Mouse (Mus musculus): ENCODE results near the gene Sept9. TPM values are rescaled to one million over a fixed set of nuclear protein-coding genes. Genes with fewer than 3 reads are reported as not detected.

Gene Sept9
- polyA plus RNA-seq, 1 experiment from 2014 or later = 52.5 TPM

- DNase-seq (ENCODE audit: low spot score) (no peak), ATAC-seq (no peak)
- H3K4me3 ChIP-seq (ENCODE audit: low read depth, low read length) = no peak overlapping the region
- no peak overlapping the region for H3K4me2 ChIP-seq (replicated peaks; ENCODE audit: low read depth, low read length)
- H3K27ac ChIP-seq (ENCODE audit: low read length) = no peak overlapping the region
- H3K4me1 ChIP-seq (ENCODE audit: insufficient read depth, low read depth, low read length) = peaks cover 4% of the 10 kb centered on the region; the same call in 1 of the 2 replicates
- no peaks in the 10 kb centered on the region for H3K27me3 ChIP-seq (replicated peaks; ENCODE audit: insufficient read depth, low read length)
- no peak for TF ChIP-seq EP300 (IDR thresholded peaks at IDR 0.05)
- TF ChIP-seq CTCF (IDR thresholded peaks at IDR 0.05) = no peak
- H3K36me3 ChIP-seq (ENCODE audit: insufficient read depth, low read length) = no peaks in the 10 kb centered on the region
- no peaks in the 10 kb centered on the region for H3K9me3 ChIP-seq (ENCODE audit: low read length)
- no peak overlapping the region for H3K9ac ChIP-seq (replicated peaks; ENCODE audit: low read depth)
- 87% methylated on average over 12 of the region's 12 CpGs for WGBS
These were observed 44.3 kb downstream of the Sept9 start for GRCm38 (mm10) chr11:117243536-117244290.

DNA sequence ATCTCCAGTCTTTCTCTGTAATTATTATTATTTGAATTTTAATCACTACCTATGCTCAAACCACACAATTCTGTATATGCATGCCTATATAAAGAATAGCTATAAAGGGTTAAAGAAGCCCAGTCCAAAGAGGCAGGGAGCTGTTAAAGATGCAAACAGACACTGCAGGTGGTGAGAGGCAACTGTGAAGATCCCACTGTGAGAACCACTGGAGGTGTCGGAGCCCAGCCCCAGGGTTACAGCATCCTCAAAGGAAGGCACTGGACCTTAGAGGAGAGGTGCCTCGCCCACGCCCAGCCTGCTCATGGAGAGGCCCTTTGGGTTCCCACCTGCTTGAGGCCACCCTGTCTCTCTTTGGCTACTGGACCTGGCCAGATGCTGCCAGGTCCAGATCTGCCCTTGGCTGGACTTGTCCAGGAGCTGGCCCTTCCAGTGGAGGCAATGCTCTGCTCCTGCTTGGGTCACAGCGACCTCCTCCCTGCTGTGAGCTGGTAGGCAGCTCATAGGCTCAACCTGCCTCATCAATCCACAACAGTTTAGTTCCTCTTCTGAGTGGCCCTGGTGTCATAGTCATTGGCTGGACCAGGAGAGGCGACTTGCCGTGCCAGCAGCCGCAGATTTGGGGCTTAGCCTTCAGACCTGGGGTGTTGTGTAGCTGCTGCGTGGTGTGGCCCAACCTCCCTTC is 45.7 kb downstream of the Sept9 start:
- Histone ChIP-seq H3K9me3 (ENCODE audit: low read length) (no peaks in the 10 kb centered on the region), H3K4me2 (replicated peaks; ENCODE audit: low read depth, low read length) (no peak overlapping the region), H3K27ac (ENCODE audit: low read length) (no peak overlapping the region), H3K9ac (replicated peaks; ENCODE audit: low read depth) (no peak overlapping the region), H3K4me1 (ENCODE audit: insufficient read depth, low read depth, low read length) (peaks cover 5% of the 10 kb centered on the region; the same call in 1 of the 2 replicates), H3K36me3 (ENCODE audit: insufficient read depth, low read length) (no peaks in the 10 kb centered on the region), H3K27me3 (replicated peaks; ENCODE audit: insufficient read depth, low read length) (no peaks in the 10 kb centered on the region), H3K4me3 (ENCODE audit: low read depth, low read length) (no peak overlapping the region)
- ATAC-seq (no peak), DNase-seq (ENCODE audit: low spot score) (no peak)
- WGBS = 84% methylated on average over 8 of the region's 8 CpGs
- no peak for TF ChIP-seq CTCF (IDR thresholded peaks at IDR 0.05)
- TF ChIP-seq EP300 (IDR thresholded peaks at IDR 0.05) = no peak

DNA sequence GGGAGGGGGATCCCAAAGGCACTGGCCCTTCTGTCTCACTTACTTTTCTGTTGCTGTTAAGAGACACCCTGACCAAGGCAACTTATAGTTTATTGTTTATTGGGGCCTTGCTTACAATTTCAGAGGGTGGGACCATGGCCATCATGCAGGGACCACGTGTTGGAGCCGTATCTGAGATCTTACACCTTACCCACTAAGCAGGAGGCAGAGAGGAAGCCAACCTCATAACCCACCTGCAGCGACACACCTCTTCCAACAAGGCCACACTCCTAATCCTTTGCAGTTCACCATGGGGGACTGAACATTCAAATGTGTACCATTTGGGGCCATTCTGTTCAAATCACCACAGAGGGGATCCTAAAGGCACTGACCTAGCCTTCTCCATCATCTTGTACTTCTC is 46.4 kb downstream of the Sept9 start:
- H3K4me1 ChIP-seq (ENCODE audit: insufficient read depth, low read depth, low read length) = peaks cover 5% of the 10 kb centered on the region; the same call in 1 of the 2 replicates
- H3K36me3 ChIP-seq (ENCODE audit: insufficient read depth, low read length) = no peaks in the 10 kb centered on the region
- no peak for ATAC-seq
- WGBS = 75% methylated on average over 3 of the region's 3 CpGs
- no peak overlapping the region for H3K27ac ChIP-seq (ENCODE audit: low read length)
- no peak for DNase-seq (ENCODE audit: low spot score)
- H3K9ac ChIP-seq (replicated peaks; ENCODE audit: low read depth) = no peak overlapping the region
- H3K4me2 ChIP-seq (replicated peaks; ENCODE audit: low read depth, low read length) = no peak overlapping the region
- H3K27me3 ChIP-seq (replicated peaks; ENCODE audit: insufficient read depth, low read length) = no peaks in the 10 kb centered on the region
- H3K4me3 ChIP-seq (ENCODE audit: low read depth, low read length) = no peak overlapping the region
- TF ChIP-seq CTCF (IDR thresholded peaks at IDR 0.05) = no peak
- no peak for TF ChIP-seq EP300 (IDR thresholded peaks at IDR 0.05)
- no peaks in the 10 kb centered on the region for H3K9me3 ChIP-seq (ENCODE audit: low read length)

DNA sequence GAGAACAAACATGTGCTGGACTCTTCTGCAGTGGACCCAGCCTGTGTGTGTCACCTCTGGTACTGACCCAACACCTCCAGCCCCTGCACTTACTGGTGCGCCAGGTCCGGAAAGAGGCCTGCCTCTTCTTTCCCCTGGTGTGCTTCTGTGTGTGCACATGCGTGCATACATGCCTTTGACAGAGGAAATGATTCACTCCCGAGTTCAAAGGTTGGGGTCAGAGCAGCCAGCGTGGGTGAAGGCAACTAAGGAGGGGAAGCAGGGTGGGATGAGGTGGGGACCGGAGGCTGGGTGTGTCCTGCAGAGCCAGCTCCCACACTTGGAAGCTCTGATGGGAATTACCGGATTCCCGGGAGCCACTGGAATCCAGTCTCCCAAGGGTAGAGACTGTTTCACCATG is 46.8 kb downstream of the Sept9 start:
- no peaks in the 10 kb centered on the region for H3K36me3 ChIP-seq (ENCODE audit: insufficient read depth, low read length)
- DNase-seq (ENCODE audit: low spot score) = no peak
- H3K4me3 ChIP-seq (ENCODE audit: low read depth, low read length) = no peak overlapping the region
- peaks cover 5% of the 10 kb centered on the region; the same call in 1 of the 2 replicates for H3K4me1 ChIP-seq (ENCODE audit: insufficient read depth, low read depth, low read length)
- H3K9ac ChIP-seq (replicated peaks; ENCODE audit: low read depth) = no peak overlapping the region
- WGBS = 60% methylated on average over 8 of the region's 8 CpGs
- no peaks in the 10 kb centered on the region for H3K27me3 ChIP-seq (replicated peaks; ENCODE audit: insufficient read depth, low read length)
- no peak overlapping the region for H3K27ac ChIP-seq (ENCODE audit: low read length)
- ATAC-seq = peak; percentile 27; the same call in 1 of the 2 replicates
- TF ChIP-seq CTCF (IDR thresholded peaks at IDR 0.05) = no peak
- TF ChIP-seq EP300 (IDR thresholded peaks at IDR 0.05) = no peak
- no peak overlapping the region for H3K4me2 ChIP-seq (replicated peaks; ENCODE audit: low read depth, low read length)
- no peaks in the 10 kb centered on the region for H3K9me3 ChIP-seq (ENCODE audit: low read length)

DNA sequence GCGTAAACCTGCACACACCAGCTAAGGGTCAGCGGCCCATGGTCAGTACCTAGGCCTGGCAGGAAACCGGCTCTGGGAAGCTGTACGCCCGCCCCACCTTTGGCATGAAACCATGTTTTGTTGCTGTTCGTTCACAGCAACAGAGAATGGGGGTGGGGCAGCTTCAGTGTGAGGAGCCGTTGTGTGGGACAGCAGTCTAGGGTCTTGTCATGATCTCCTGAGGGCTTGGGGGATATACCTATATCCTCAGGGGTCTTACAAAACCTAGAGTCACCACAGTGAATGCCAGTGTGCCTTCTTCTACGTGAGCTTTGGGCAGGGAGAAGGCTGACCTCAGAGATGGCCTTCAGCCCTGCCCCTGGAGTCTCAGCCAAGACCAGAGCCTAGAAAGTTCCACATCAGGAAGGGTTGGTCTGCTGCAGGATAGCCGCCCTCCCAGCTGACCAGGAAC is 47.5 kb downstream of the Sept9 start:
- TF ChIP-seq CTCF (IDR thresholded peaks at IDR 0.05) (no peak), EP300 (IDR thresholded peaks at IDR 0.05) (no peak)
- Histone ChIP-seq H3K4me3 (ENCODE audit: low read depth, low read length) (no peak overlapping the region), H3K27me3 (replicated peaks; ENCODE audit: insufficient read depth, low read length) (no peaks in the 10 kb centered on the region), H3K4me1 (ENCODE audit: insufficient read depth, low read depth, low read length) (peaks cover 5% of the 10 kb centered on the region; the same call in 1 of the 2 replicates), H3K27ac (ENCODE audit: low read length) (peak overlapping the region; percentile 3; the same call in 1 of the 2 replicates), H3K9me3 (ENCODE audit: low read length) (no peaks in the 10 kb centered on the region), H3K36me3 (ENCODE audit: insufficient read depth, low read length) (no peaks in the 10 kb centered on the region), H3K4me2 (replicated peaks; ENCODE audit: low read depth, low read length) (no peak overlapping the region), H3K9ac (replicated peaks; ENCODE audit: low read depth) (no peak overlapping the region)
- WGBS = 66% methylated on average over 9 of the region's 9 CpGs
- ATAC-seq = peak; percentile 64
- DNase-seq (ENCODE audit: low spot score) = peak; percentile 62

DNA sequence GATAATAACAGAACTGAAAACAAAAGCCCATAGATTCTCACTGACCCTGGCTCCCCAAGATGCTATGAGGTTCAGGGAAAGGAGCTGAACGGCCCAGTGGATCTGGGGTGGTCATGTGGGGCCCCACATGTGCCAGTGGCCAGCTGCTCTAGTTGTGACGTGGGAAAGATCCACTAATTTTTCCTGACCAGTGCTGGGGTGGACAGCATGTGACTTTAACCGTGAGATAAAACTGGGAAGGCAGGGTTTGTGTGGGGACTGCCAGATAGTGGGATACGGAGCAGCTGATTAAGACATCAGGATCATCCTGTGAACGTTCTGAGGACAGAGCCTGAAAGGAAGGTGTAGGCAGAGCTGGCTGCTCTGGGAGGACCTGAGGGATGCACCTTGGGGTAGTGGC is 48.1 kb downstream of the Sept9 start:
- H3K27me3 ChIP-seq (replicated peaks; ENCODE audit: insufficient read depth, low read length) = no peaks in the 10 kb centered on the region
- H3K4me3 ChIP-seq (ENCODE audit: low read depth, low read length) = no peak overlapping the region
- WGBS = 80% methylated on average over 5 of the region's 5 CpGs
- H3K27ac ChIP-seq (ENCODE audit: low read length) = 0 out of 2 replicates have a peak overlapping the region, but pooled peaks have one; percentile 3
- ATAC-seq (no peak), DNase-seq (ENCODE audit: low spot score) (no peak)
- no peak overlapping the region for H3K9ac ChIP-seq (replicated peaks; ENCODE audit: low read depth)
- H3K36me3 ChIP-seq (ENCODE audit: insufficient read depth, low read length) = no peaks in the 10 kb centered on the region
- TF ChIP-seq EP300 (IDR thresholded peaks at IDR 0.05) = no peak
- no peak for TF ChIP-seq CTCF (IDR thresholded peaks at IDR 0.05)
- no peak overlapping the region for H3K4me2 ChIP-seq (replicated peaks; ENCODE audit: low read depth, low read length)
- peaks cover 5% of the 10 kb centered on the region; the same call in 1 of the 2 replicates for H3K4me1 ChIP-seq (ENCODE audit: insufficient read depth, low read depth, low read length)
- no peaks in the 10 kb centered on the region for H3K9me3 ChIP-seq (ENCODE audit: low read length)
